Mouse (Mus musculus): Measurements from ENCODE around the gene Gmcl1.

Gmcl1 gene

DNA sequence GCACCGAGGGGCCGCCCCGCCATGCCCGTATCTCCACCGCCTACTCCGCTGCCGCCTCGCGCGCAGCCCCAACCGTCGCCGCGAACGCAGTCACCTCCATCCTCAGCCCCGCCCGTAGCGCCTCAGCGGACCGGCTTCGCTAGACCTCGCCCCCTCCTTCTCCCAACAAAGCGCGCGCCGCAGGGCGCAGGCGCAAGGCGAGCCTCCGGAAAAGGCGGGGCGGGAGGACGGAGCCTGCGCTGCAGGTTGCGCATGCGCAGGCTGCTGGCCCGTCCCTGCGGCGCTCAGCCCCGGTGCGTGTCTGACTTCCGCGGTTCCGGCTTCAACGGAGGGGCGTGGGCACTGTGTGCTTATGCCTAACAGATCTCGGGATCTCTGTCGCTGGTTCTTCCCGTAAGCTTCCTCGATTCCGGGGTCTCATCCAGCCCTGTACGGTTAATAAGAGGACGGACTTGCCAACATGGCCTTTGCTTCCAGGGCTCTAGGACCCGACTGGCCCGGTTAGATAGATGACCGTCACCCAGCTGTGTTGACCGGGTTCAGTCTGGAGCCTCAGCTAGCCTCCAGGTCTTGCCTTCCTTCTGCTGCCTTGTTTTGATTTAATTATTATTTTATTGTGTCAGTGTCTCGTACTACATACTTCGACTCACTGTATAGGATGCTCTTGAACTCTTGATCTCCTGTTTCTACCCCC, at the start of gene Gmcl1:
TSS of gene Gmcl1 (minus strand) at position 201 of the 694 bp plus-strand sequence.
- in situ Hi-C loops (cut with MboI; ENCODE audit: unreplicated experiment in 2 of 2), result no loop called here

DNA sequence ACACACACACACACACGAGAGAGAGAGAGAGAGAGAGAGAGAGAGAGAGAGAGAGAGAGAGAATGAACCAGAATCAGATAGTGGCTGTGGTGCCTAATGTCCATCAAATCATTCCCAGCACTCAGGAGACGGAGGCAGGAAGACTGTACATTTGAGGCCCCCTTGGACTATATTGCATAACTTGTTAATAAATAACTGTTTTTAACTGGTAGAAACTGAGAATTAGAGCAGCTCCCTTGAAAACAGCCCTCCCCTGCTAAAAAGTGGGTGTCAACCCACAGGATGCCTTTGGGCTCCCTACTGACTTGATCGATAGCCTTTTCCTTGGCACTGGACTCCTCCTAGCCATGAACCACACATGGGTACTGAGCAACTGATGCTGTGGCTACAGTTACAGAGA, 49.2 kb upstream of the Gmcl1 start:
- in situ Hi-C loops (cut with MboI; ENCODE audit: unreplicated experiment in 2 of 2), result loop anchor here in 1 of 2 experiments (25.0 kb wide), 1 partner anchor 555 kb away; the partner anchor contains the start of gene Antxr1

DNA sequence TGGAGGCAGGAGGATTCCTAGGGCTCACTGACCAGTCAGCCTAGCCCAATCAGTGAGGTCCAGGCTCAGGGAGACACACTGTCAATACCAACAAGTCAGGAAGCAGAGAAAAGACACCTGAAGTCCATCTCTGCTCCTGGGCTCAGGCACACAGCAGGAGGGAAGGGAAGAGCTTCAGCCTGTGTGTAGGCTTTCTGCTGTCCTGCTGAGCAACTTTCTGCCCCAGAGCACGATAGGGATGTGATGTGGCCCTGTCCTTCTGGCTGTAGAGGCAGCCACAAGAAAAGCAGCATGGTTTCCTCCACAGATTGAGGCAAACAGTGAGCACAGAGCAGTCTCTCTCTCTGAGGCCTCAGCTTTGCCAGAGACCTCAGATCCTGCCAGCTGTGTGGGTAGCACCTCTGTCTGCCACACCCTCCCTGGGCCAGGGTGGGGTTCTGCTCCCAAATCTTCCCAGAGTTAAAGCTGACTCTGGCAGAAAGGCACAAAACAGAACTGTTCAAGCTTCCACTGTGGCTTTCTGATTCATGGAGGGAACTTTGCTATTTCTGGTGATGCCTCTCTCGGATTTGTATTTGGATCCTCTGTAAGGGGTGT, 48.3 kb upstream of the Gmcl1 start:
- in situ Hi-C loops (cut with MboI; ENCODE audit: unreplicated experiment in 2 of 2), result loop anchor here in 1 of 2 experiments (25.0 kb wide), 1 partner anchor 556 kb away; the partner anchor contains the start of gene Antxr1

DNA sequence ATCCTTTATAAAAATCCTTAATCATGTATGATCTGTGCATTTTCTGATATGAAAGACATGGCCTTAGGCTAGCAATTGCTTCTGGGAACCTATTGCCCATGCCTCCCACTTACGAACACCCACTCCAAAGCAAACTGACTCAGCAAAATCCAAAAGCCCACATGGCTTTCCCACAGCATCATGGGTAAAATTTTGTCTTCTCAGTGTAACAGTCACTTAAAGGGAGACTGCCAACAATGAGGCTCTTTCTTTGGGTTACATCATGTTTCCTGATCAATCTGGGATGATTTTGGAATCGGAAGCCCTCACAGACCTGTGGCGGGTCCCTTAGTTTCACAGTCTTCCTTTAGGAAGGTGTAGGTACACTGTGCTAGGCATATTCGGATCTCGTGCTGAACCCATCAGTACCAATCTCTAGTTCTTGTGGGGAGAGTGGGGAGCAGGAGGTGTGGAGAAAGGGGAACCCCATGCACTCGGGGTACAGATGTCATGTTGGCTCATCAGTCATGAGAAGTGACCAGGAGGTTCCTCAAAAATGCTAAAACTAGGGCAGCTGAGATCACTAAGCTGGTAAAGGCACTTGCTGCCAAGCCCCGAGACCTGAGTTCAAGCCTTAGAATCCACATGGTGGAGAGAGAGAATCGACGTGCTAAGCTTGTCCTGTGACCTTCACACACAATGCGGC, 45.9 kb upstream of the Gmcl1 start:
- in situ Hi-C loops (cut with MboI; ENCODE audit: unreplicated experiment in 2 of 2), result loop anchor here in 1 of 2 experiments (25.0 kb wide), 1 partner anchor 558 kb away; the partner anchor contains the start of gene Antxr1

DNA sequence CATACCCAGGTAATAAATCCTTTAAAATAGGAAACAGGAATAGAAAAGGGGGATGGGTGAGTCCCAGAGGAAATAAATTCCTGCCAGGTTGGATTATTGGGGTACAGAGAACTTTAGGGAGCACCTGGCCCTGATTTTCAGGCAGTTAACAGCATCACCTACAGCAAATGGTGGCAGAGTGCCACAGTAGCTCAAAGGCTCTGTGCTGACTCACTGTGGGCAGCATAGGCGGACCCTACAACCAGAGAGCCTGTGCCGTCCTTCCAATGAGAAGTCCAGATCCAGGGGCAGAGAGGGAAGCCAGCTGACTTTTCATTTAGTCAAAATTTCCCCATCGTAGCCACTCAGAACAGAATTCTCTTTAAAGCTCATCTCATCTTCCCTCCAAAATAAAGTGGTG, 44.0 kb upstream of the Gmcl1 start:
- in situ Hi-C loops (cut with MboI; ENCODE audit: unreplicated experiment in 2 of 2), result loop anchor here in 1 of 2 experiments (25.0 kb wide), 1 partner anchor 560 kb away; the partner anchor contains the start of gene Antxr1

DNA sequence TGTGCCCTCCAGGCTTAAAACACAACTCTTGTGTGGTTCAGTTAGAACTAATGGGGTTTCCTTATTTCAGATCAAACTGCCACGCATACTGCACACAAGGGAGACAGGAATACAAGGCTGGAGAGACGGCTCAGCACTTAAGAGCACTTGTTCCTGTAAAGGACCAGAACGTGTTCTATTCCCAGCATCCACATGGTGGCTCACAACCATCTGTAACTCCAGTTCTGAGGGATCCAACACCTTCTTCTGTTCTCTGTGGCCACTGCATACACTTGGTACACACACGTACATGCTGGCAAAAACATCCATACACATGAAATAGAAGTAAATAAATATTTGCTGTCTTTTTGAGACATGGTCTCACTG, 43.5 kb upstream of the Gmcl1 start:
- in situ Hi-C loops (cut with MboI; ENCODE audit: unreplicated experiment in 2 of 2), result loop anchor here in 1 of 2 experiments (25.0 kb wide), 1 partner anchor 561 kb away; the partner anchor contains the start of gene Antxr1

DNA sequence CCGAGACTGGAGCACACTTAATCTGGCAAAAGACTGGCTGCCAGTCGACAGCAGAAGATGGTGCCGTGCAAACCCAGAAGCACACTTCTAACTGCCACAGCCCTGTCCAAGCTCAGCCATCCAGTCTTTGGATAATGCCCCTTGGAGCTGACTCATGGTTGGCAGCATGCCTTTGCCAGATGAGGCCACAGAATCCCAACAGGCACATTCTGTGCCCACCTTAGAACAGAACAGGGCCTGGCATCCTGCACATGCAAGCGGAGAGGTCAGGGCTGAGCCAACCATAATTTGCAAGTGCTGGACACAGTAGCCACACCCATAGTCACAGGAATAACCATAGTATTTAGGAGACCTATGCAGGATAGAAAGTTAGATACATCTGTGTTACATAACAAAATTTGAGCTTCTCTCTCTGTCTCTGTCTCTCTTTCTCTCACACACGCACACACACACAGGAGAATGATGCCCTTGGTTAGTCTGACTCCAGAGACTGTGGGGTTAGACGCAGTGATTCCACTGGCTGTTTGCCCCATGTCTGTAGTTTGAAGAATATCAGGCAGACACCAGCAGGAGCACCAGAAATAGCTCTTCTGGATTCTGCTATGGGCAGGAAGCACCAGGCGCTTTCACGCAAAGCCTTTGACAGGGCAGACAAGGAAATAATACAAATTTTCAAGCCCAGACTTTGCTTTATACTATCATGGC, 43.0 kb upstream of the Gmcl1 start:
- in situ Hi-C loops (cut with MboI; ENCODE audit: unreplicated experiment in 2 of 2), result loop anchor here in 1 of 2 experiments (25.0 kb wide), 1 partner anchor 561 kb away; the partner anchor contains the start of gene Antxr1

DNA sequence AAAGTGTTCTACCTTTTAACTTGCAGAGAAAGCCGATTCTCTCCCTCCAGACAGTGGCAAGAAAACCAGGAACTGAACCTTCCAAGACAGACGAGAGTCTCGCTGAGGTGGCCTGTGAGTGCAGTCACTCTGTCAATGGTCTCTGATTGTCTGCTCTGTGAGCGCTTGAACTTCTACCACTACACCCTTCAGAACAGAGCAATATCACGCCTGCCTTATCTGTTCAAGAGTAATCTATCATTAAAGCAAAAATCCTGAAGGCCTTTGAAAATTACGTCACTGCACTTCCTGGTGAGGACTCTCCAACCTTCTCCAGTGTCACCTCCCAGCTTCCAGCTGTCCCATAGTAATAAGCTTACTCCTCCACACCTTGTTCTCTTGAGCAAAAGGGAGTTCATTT, 41.8 kb upstream of the Gmcl1 start:
- in situ Hi-C loops (cut with MboI; ENCODE audit: unreplicated experiment in 2 of 2), result loop anchor here in 1 of 2 experiments (25.0 kb wide), 1 partner anchor 562 kb away; the partner anchor contains the start of gene Antxr1

DNA sequence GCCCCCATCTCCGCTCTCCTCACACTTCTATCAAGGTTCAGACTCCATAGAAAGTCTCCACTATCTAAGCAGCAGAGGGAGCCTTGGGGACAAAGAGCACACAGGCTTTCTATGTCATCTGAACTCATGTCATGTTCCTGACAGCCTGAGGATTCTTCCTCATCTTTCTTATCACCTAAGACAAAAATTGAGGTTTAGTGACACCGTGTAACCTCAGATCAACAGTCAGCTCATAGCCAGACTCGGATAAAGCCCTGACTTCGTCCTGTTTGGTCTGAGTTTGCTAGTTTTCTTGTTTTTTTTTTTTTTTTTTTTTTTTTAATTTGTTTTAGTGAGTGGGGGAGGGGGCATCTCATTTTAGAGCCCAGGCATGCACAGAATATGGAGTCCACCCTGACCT, 40.6 kb upstream of the Gmcl1 start:
- in situ Hi-C loops (cut with MboI; ENCODE audit: unreplicated experiment in 2 of 2), result no loop called here

DNA sequence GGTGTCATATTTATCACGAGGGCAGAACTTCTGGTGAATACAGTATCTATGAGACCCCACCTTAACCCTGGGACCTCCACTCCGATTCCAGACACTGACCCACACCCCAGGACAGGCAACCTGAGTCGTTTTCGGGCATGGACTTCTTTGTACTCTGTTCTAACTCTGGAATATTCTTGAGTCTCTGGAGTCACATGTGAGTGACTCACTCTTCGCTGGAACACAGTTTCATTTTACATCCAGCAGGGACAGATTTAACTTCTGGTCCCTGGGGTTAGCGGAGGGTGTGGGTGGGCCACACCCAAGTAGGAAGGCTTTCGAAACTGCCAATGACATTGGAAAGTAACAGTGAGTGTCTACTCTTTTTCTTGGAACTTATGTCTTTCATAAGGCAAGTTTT, 39.4 kb upstream of the Gmcl1 start:
- in situ Hi-C loops (cut with MboI; ENCODE audit: unreplicated experiment in 2 of 2), result no loop called here

DNA sequence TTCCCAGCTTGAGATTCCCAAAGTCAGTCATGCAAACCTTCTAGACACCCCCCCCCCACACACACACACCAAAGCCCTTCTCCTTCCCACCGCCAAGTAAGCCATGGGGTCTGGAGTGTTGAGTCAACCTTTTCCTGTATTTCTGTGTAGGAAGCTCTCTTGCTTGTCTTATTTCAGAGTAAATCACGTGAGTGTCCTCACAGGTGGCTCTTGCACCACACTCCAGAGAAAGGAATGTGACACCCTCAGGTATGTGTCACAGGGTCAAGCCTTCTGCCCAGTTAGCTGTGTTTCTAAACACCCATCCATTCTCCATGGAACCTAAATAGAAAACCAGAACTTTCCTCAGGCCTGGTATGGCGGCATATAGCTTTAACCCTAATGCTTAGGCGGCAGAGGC, 35.8 kb upstream of the Gmcl1 start:
- in situ Hi-C loops (cut with MboI; ENCODE audit: unreplicated experiment in 2 of 2), result no loop called here

DNA sequence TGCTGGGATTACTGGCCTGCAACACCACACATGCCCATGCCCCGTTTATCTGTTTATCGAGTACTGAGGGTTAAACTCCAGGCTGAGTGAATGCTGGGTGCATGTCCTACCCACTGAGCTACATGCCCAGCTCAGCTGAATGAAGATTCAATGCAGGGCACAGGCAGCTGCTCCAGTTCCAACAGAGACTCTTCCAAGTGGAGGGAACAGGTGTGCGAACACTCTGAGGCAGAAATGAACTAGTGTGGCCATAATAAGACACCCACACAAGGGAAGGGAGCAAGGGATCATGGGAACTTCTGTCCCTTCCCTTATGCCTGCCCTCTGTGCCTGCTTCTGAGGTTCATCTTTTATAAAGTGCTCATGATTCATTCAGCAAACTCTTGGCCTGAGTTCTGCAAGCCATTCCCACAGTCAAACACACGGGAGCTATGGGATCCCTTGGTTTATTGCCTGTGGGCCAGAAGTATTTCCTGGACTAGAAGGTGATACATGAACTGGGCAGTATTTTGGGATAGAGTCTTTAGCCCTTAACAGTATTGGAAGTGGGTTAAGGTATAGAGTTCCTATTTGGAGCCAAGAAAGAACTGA, 35.1 kb upstream of the Gmcl1 start:
- in situ Hi-C loops (cut with MboI; ENCODE audit: unreplicated experiment in 2 of 2), result no loop called here

DNA sequence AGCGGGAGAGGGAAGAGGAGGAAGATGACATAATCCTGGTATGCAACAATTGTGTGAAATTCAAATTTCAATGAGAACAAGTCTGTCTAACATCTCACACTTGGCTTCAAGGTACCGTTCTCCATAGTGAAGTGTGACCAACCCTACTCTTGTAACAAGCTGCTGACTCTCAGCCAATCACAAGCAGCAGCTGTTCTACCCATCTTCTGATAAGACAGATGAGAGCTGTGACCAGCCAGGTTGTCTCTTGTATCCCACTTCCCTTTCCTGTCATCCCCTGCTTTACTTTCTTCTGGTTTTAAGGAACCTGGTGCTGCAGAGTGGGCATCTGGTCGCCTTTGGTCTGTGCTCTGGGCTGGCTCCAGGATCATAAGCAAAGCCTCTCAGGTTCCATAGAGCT, 34.3 kb upstream of the Gmcl1 start:
- in situ Hi-C loops (cut with MboI; ENCODE audit: unreplicated experiment in 2 of 2), result no loop called here

DNA sequence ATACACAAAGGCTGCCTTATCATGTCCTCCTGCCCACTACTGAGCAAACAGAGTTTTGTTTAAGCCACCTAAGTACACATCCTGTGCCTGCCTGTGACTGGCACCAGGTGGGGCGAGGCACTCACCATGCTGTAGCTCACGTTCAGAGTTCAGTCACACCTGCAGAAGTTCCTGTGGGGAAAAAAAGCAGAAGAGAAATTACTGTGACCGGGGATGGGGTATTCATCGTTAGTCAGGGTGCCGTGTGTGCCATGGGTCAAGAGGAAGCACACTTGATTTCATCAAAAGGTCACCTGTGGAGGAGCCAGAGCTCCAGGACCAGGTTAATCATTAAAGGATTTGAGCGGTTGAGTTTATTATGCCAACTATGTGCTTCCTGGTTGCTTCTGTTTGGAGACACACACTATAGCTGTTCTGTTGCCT, 32.5 kb upstream of the Gmcl1 start:
- in situ Hi-C loops (cut with MboI; ENCODE audit: unreplicated experiment in 2 of 2), result no loop called here

DNA sequence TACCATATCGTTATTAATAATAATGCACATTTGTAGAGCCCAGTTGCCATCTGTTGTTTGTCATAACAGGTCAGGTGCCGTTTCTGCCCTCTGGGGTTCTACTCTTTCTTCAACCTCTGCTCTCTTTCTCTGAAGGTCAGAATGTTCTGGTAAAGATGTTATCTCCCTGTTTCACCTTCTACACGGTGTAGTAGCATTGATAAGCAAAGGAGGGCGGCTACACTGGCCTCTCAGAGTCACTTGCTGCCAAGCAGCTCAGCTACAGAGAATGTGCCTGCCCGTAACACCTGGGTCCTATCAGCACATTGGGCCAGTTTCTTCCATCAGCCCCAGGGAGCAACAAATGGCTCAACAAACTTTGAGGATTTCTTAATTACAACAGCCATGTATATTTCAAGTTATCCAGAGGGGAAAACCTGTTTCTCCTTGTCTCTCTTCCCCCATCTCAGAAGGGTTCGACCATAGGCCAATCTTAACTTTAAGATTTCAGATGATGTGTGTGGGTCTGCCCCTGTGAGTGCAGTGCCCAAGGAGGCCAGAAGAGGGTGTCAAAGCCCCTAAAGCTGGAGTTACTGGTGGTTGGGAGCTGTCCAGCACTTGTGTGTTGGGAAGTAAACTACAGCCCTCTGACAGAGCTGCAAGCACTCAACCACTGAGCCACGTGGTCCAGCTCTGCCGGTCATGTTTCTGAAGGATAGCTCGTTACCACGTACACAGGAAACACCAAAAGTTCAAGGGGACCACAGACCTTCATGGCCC, 21.1 kb upstream of the Gmcl1 start:
- in situ Hi-C loops (cut with MboI; ENCODE audit: unreplicated experiment in 2 of 2), result loop anchor here (5.0 kb wide), 3 partner anchors 43 to 168 kb away; no protein-coding TSS in a partner anchor

DNA sequence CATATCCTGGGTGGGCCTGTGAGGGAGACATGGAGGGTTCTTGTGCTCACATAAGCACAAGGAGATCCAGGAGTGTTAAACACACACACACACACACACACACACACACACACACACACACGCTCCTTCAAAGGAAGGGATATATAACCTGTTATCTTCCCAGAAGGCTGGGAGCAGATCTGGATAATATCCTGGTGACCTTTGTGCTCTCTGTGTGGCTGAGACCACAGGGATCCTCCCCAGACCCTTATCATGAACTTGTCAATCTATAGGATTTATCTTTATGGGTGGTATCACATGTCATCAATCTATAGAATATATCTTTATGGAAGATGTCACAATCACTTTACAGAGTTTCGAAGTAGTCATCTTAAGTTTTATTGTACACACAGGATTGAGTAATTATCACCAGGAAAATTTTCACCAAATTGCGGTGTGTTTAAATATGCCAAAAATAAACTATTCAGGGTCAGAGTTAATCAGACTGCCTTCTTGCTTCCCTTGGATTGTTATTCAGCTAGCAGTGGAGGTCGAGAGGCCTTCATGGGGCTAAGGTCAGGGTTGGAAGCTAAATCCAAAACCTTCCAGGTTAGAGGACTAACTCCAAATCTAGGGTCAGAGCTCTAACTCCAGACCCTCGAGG, 19.8 kb upstream of the Gmcl1 start:
- in situ Hi-C loops (cut with MboI; ENCODE audit: unreplicated experiment in 2 of 2), result loop anchor here (5.0 kb wide), 3 partner anchors 44 to 169 kb away; no protein-coding TSS in a partner anchor

DNA sequence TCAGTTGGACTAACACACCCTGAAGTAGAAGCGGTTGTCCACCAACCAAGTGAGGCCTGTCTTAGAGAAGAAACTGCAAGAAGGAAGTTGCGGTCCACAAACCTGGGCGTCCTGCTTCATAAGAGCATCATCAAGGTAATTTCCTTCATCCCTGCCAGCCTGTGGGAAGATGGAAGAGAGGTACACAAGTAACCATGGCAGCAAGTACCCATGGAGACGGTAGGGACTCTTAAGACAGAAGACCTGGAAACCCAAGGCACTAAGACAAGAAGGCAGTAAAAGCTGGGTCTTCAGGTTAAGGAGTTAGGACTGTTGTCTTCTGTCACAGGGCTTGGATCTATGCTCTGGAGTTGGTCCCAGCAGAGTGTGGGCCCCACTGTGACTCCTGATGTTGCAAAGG, 17.8 kb upstream of the Gmcl1 start:
- in situ Hi-C loops (cut with MboI; ENCODE audit: unreplicated experiment in 2 of 2), result loop anchor here (5.0 kb wide), 3 partner anchors 46 to 171 kb away; no protein-coding TSS in a partner anchor

DNA sequence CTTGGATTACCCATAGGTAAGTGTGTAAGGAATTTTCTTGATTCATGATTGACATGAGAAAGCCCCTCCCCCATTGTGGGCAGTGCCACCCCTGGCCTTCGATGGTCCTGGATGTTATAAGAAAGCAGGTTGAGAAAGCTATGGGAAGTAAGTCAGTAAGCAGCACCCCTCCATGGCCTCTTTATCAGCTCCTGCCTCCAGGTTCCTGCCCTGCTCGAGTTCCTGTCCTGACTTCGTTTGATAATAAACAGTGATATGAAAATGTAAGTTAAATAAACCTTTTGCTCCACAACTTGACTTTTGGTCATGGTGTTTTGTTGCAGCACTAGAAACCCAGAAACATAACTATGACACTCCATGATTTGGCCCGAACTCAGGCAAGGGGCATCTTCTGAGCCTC, 16.6 kb upstream of the Gmcl1 start:
- in situ Hi-C loops (cut with MboI; ENCODE audit: unreplicated experiment in 2 of 2), result loop anchor here (5.0 to 10.0 kb wide), 4 partner anchors 47 to 255 kb away; partner anchors contain the start of gene Nfu1 (in 1 of the 2)

DNA sequence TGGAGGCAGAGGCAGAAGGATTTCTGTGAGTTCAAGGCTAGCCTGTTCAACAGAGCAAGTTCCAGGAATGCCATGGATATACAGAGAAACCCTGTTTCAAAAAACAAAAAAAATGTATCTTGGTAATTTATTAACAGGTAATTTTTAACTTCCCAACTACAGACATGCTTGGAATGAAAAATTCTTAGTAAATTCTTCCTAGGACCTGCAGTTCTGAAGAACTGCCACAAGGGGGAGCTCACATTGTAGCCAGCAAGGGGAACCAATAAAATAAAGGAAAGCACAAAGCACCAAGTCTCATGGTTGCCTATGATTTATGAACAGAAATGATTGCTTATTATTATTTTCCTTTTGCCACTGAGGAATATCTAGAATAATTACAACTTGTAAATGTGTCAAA, 14.0 kb upstream of the Gmcl1 start:
- in situ Hi-C loops (cut with MboI; ENCODE audit: unreplicated experiment in 2 of 2), result loop anchor here in 1 of 2 experiments (10.0 kb wide), 1 partner anchor 258 kb away; the partner anchor contains the start of gene Nfu1

Measured in v-Abl transformed pro-B cells (cell line).